Mouse (Mus musculus): ENCODE data around the gene Prlh. TPM values are rescaled to one million over a fixed set of nuclear protein-coding genes. Genes with fewer than 3 reads are reported as not detected.
A peak's percentile ranks its signal among the peaks of the same experiment; 100 is the strongest.

Gene Prlh
- total and polyA plus RNA-seq, 2 experiments from 2014 or later: not detected

DNA sequence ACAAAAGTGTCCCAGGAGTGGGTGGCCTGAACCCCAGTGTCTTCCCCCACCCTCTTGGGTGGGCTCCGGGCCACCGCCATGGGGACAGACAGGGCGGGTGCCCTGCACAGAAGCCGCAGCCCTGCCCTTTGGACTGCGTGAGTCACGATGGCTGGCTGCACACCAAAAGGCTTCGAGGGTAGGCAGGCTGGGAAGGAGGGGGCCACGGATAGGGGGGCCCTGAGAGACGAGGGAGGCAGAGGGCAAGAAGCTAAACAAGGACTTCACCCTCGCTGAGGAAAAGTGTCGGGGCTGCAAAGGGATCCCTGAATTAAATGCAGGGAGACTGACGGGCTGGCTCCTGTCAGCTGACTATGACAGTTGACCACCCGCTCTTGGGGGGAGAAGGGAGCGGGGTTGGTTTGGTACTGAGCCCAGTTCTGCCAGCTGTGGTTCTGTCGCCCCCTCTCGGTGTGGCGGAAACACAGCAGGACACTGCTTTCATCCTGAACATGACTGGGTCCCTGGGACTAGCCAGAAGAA is 43.2 kb upstream of the Prlh start:
- Histone ChIP-seq H3K4me3 (ENCODE audit: low read depth, low read length) (no peak overlapping the region), H3K4me1 (ENCODE audit: insufficient read depth) (no peaks in the 10 kb centered on the region; the same call in 1 of the 2 replicates), H3K36me3 (ENCODE audit: insufficient read depth) (no peaks in the 10 kb centered on the region), H3K27ac (ENCODE audit: low read depth, low read length) (no peak overlapping the region), H3K9ac (no peak overlapping the region), H3K27me3 (ENCODE audit: insufficient read depth, low read length) (no peaks in the 10 kb centered on the region; the same call in 1 of the 2 replicates), H3K4me2 (ENCODE audit: low read depth) (0 out of 2 replicates have a peak overlapping the region, but pooled peaks have one; percentile 10), H3K9me3 (ENCODE audit: low read length) (no peaks in the 10 kb centered on the region)
- TF ChIP-seq CTCF (IDR thresholded peaks at IDR 0.05; ENCODE audit: low read depth): peak; percentile 38
- ATAC-seq (peak; percentile 42; the same call in 1 of the 2 replicates), DNase-seq (no peak)
- WGBS: 40% methylated on average over 17 of the region's 17 CpGs

DNA sequence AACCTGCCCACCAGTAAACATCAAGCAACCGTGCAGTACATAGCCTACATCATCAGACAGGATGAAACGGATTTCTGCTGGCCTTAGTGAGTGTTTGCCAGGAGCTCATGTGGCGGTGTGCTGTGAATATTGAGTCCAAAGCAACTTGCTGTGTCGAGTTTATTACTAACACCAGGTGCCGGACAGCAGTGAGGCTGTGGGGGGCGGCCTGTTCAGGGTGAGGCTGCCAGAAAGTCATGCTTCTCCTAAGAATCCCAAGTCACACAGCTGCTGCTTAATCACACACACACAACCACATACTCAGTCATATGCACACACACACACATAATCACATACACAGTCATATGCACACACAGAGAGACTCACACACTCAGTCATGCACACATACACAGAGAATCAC is 39.7 kb upstream of the Prlh start:
- WGBS: 70% methylated on average over 6 of the region's 6 CpGs
- no peaks in the 10 kb centered on the region; the same call in 1 of the 2 replicates for H3K27me3 ChIP-seq (ENCODE audit: insufficient read depth, low read length)
- H3K9me3 ChIP-seq (ENCODE audit: low read length): no peaks in the 10 kb centered on the region
- no peaks in the 10 kb centered on the region for H3K36me3 ChIP-seq (ENCODE audit: insufficient read depth)
- no peak overlapping the region for H3K4me3 ChIP-seq (ENCODE audit: low read depth, low read length)
- no peak overlapping the region for H3K9ac ChIP-seq
- ATAC-seq: no peak
- H3K4me1 ChIP-seq (ENCODE audit: insufficient read depth): no peaks in the 10 kb centered on the region; the same call in 1 of the 2 replicates
- no peak for DNase-seq
- no peak overlapping the region for H3K4me2 ChIP-seq (ENCODE audit: low read depth)
- no peak for TF ChIP-seq CTCF (IDR thresholded peaks at IDR 0.05; ENCODE audit: low read depth)
- H3K27ac ChIP-seq (ENCODE audit: low read depth, low read length): no peak overlapping the region

DNA sequence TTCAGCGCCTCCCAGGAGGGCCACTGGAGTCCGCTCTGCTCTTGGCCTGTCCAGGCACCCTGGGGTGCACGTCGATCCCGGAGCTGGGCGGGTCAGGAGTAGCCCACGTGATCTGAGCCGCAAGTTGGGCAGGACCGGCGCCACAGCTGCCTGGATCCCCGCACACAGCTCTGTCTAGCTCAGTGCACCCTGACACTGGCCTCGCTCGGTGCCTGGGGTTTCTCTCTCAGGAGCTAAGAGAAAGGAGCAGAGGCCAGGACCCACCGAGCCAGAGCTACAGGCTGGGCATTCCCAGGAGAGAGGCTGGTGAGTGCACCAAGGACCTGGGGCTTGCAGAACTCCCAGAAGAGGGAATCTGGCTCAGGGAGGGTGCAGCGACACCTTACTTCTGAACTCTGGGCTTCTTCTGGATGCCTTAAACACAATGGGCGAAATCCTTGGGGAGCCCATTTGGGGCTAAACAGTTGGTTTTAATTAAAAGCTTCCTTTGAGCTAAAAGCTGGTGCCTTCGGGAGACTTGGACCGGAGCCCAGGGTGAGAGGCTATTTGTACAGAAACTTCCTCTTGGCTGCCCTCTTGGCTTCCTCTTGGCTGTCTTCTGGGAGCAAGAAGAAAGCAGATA is 37.8 kb upstream of the Prlh start, which contains the start of gene Mlph:
Mlph (plus strand) TSS at position 138 of the 622 bp plus-strand sequence.
- no peak within 1 kb of the TSS for H3K9ac ChIP-seq
- no peak for TF ChIP-seq CTCF (IDR thresholded peaks at IDR 0.05; ENCODE audit: low read depth)
- no peaks in the 10 kb centered on the region for H3K36me3 ChIP-seq (ENCODE audit: insufficient read depth)
- no peak for DNase-seq
- peak; percentile 16; the same call in 1 of the 2 replicates for ATAC-seq
- no peaks in the 10 kb centered on the region for H3K4me1 ChIP-seq (ENCODE audit: insufficient read depth)
- H3K27me3 ChIP-seq (ENCODE audit: insufficient read depth, low read length): no peaks in the 10 kb centered on the region; the same call in 1 of the 2 replicates
- H3K27ac ChIP-seq (ENCODE audit: low read depth, low read length): no peak within 1 kb of the TSS
- no peak within 1 kb of the TSS for H3K4me3 ChIP-seq (ENCODE audit: low read depth, low read length)
- no peaks in the 10 kb centered on the region for H3K9me3 ChIP-seq (ENCODE audit: low read length)
- WGBS: 4% methylated on average over 18 of the region's 18 CpGs
- H3K4me2 ChIP-seq (ENCODE audit: low read depth): peak within 1 kb of the TSS; percentile 28

DNA sequence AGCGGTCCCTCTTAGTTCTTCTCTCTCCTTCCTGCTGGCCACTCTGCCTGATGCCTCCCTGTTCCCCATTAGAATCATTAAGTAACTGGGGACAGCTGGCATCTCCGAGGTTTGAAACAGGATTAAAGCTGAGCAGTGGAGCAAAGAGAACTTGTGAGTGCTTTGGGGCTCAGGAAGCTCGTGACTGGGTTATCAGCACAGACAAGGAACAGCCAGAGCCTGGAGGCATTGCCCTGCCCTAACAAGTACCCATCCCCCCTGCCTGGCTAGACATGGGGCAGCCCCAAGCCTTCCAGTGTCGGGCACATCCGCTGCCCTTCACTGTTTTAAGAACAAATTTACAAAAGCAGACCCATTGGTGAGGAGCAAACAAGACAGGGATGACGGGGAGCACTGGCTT is 35.4 kb upstream of the Prlh start:
- no peak for DNase-seq
- 54% methylated on average over 6 of the region's 6 CpGs for WGBS

DNA sequence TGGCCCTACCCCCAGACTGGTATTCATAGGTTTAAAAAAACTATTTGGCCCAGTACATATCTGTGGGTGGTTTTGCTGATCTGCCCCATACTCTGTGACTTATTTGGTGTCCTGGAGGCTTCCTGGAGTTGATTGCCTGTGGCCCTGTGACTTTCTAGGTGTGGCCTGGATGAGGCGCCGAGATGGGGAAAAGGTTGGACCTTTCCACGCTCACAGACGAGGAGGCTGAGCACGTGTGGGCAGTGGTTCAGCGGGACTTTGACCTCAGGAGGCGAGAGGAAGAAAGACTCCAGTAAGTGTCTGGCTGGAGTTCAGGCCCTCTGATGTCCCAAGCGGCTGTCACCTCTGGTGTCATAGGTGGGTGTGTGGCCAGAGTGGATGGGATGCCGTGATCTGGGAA is 31.2 kb upstream of the Prlh start:
- Histone ChIP-seq H3K27ac (ENCODE audit: low read depth, low read length) (no peak overlapping the region), H3K4me2 (ENCODE audit: low read depth) (no peak overlapping the region), H3K4me3 (ENCODE audit: low read depth, low read length) (no peak overlapping the region), H3K4me1 (ENCODE audit: insufficient read depth) (no peaks in the 10 kb centered on the region), H3K36me3 (ENCODE audit: insufficient read depth) (no peaks in the 10 kb centered on the region), H3K9ac (no peak overlapping the region), H3K9me3 (ENCODE audit: low read length) (no peaks in the 10 kb centered on the region), H3K27me3 (ENCODE audit: insufficient read depth, low read length) (no peaks in the 10 kb centered on the region)
- ATAC-seq: no peak
- WGBS: 91% methylated on average over 9 of the region's 9 CpGs
- DNase-seq: no peak
- no peak for TF ChIP-seq CTCF (IDR thresholded peaks at IDR 0.05; ENCODE audit: low read depth)

More for the DNA sequence above, 35.4 kb upstream of the Prlh start:
- Histone ChIP-seq H3K4me2 (ENCODE audit: low read depth) (no peak overlapping the region), H3K9me3 (ENCODE audit: low read length) (no peaks in the 10 kb centered on the region), H3K4me3 (ENCODE audit: low read depth, low read length) (no peak overlapping the region), H3K4me1 (ENCODE audit: insufficient read depth) (no peaks in the 10 kb centered on the region), H3K36me3 (ENCODE audit: insufficient read depth) (no peaks in the 10 kb centered on the region), H3K9ac (no peak overlapping the region), H3K27ac (ENCODE audit: low read depth, low read length) (no peak overlapping the region), H3K27me3 (ENCODE audit: insufficient read depth, low read length) (no peaks in the 10 kb centered on the region; the same call in 1 of the 2 replicates)
- ATAC-seq: no peak
- TF ChIP-seq CTCF (IDR thresholded peaks at IDR 0.05; ENCODE audit: low read depth): no peak

DNA sequence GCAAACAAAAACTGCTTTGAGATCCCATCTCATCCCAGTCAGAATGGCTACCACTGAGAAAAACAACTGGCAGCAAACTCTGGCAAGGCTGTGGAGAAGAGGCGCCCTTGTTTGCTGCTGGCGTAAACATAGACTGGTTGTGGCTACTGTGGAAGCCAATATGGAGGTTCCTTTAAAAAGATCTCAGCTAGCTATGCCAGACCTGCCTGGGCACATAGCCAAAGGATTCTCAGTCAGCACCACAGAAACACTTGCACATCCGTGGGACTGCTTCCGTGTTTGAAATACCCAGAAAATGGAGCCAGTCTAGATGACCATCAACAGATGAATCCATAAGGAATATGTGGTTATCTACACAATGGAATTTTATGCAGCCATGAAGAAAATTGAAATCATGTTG is 26.9 kb upstream of the Prlh start:
- Histone ChIP-seq H3K9me3 (ENCODE audit: low read length) (no peaks in the 10 kb centered on the region), H3K4me3 (ENCODE audit: low read depth, low read length) (no peak overlapping the region), H3K4me2 (ENCODE audit: low read depth) (no peak overlapping the region), H3K36me3 (ENCODE audit: insufficient read depth) (no peaks in the 10 kb centered on the region), H3K9ac (no peak overlapping the region), H3K27me3 (ENCODE audit: insufficient read depth, low read length) (0 out of 2 replicates have a peak, but pooled peaks cover 7% of the 10 kb centered on the region), H3K4me1 (ENCODE audit: insufficient read depth) (peaks cover 4% of the 10 kb centered on the region; the same call in 1 of the 2 replicates), H3K27ac (ENCODE audit: low read depth, low read length) (no peak overlapping the region)
- DNase-seq (no peak), ATAC-seq (no peak)
- no peak for TF ChIP-seq CTCF (IDR thresholded peaks at IDR 0.05; ENCODE audit: low read depth)
- 49% methylated on average over 4 of the region's 4 CpGs for WGBS

DNA sequence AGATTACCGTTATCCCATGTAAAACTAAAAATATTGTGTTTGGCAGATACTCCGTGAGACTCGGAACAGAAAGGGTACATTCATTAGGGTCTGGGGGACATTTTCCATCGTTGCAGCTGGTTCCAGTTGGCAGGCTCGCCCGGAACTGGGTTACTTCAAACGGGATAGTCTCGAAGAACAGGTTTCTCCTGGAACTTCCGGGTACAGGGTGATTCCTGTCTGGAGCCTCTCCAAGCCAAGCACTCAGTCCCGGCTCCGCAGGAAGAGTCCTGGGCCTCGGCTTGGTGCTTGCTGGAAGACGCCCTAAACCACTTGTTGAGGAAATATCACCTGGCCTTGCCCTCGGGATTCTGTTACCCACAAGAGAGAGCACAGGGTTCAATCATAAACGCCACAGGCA is 25.6 kb upstream of the Prlh start:
- H3K4me2 ChIP-seq (ENCODE audit: low read depth): no peak overlapping the region; the same call in 1 of the 2 replicates
- 0 out of 2 replicates have a peak, but pooled peaks cover 7% of the 10 kb centered on the region for H3K27me3 ChIP-seq (ENCODE audit: insufficient read depth, low read length)
- DNase-seq (no peak), ATAC-seq (no peak)
- no peaks in the 10 kb centered on the region for H3K36me3 ChIP-seq (ENCODE audit: insufficient read depth)
- no peaks in the 10 kb centered on the region for H3K9me3 ChIP-seq (ENCODE audit: low read length)
- no peak overlapping the region for H3K9ac ChIP-seq
- WGBS: 47% methylated on average over 15 of the region's 15 CpGs
- no peak overlapping the region for H3K4me3 ChIP-seq (ENCODE audit: low read depth, low read length)
- no peak overlapping the region for H3K27ac ChIP-seq (ENCODE audit: low read depth, low read length)
- H3K4me1 ChIP-seq (ENCODE audit: insufficient read depth): peaks cover 4% of the 10 kb centered on the region; the same call in 1 of the 2 replicates
- no peak for TF ChIP-seq CTCF (IDR thresholded peaks at IDR 0.05; ENCODE audit: low read depth)
